Mouse (Mus musculus): ENCODE measurements around the gene Nyap1. TPM values are rescaled to one million over a fixed set of nuclear protein-coding genes. Genes with fewer than 3 reads are reported as not detected.
"Not testable (repeated sequence)": the region's sequence is repeated elsewhere in the genome, so short reads cannot be mapped to it uniquely, and the experiment has no call there.

Nyap1 gene
- polyA plus RNA-seq, 1 experiment: 0.97 TPM

DNA sequence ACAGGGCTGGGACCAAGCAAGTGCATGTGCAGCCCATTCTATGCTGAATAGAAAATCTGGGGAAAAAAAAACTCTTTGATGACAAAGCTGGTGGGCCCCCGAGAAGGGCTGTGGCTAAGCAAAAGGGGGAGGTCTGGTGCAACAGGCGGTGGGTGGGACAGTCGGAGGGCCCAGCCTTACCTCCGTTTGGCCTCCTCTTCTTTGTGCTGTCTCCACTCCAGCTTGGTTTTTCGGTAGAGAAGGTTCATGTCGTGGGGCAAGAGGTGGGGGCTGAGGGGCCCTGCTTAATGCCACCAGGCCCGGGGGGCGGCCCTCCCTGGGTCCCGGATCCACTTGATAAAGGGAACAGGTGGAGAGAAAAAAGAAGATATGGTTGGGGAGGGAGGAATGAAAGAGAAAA is 1.9 kb downstream of the Nyap1 start:
- Histone ChIP-seq H3K36me3 (ENCODE audit: control insufficient read depth) (peaks cover 6% of the 10 kb centered on the region; the same call in 1 of the 2 replicates), H3K4me1 (ENCODE audit: control insufficient read depth) (peaks cover 71% of the 10 kb centered on the region), H3K4me3 (replicated peaks) (no peak overlapping the region), H3K9me3 (ENCODE audit: control insufficient read depth, low read length) (no peaks in the 10 kb centered on the region), H3K27me3 (ENCODE audit: control insufficient read depth) (peaks cover 5% of the 10 kb centered on the region)
- TF ChIP-seq GATA1 (IDR thresholded peaks at IDR 0.05; ENCODE audit: low read length): no peak
- TF ChIP-seq TAL1 (IDR thresholded peaks at IDR 0.05; ENCODE audit: low read length): no peak

DNA sequence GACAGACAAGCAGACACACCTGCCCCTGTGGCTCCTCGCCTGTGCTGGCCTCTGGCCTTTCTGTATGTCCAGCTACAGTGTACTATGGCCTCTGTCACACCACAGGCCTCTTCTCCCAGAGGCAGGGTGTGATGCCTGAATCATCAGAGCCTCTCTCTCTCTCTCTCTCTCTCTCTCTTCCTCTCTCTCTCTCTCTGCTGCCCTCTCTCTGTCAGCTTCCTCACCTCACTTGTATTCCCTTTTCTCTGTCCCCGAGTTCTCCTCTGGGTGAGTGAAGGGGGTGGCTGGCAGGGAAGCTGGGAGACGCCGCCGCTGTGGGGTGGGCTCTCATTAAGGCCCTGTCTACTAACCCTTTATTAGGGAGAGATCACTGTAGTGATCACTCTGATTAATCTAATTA is 2.9 kb downstream of the Nyap1 start:
- H3K36me3 ChIP-seq (ENCODE audit: control insufficient read depth): peaks cover 6% of the 10 kb centered on the region; the same call in 1 of the 2 replicates
- TF ChIP-seq TAL1 (IDR thresholded peaks at IDR 0.05; ENCODE audit: low read length) (no peak), GATA1 (IDR thresholded peaks at IDR 0.05; ENCODE audit: low read length) (no peak)
- H3K9me3 ChIP-seq (ENCODE audit: control insufficient read depth, low read length): no peaks in the 10 kb centered on the region
- peaks cover 9% of the 10 kb centered on the region for H3K27me3 ChIP-seq (ENCODE audit: control insufficient read depth)
- no peak overlapping the region for H3K4me3 ChIP-seq (replicated peaks)
- peaks cover 73% of the 10 kb centered on the region for H3K4me1 ChIP-seq (ENCODE audit: control insufficient read depth)

DNA sequence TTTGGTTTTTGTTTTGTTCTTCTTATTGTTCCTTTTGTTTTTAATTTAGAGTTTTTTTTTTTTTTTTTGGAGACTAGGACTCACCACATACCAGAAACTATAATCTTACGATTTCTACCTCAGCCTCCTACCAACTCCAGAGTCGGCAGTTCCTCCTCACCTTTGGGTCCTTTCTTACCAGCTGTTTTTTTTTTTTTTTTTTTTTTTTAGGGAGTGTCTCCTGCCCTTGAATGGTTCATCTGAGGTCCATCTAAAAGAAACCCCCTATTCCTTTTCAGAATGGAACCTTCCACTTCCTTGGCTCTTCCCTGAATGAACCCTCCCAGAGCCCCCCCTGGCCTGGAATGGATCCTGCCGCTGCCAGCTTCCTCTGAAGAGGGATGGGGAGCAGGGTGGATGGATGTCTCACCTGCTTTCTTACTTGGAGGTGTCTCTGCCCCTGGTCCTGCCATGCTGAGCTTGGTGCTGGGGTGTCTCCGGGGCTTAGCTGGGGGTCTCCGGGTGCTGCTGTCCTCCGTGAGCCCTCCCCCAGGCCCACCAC is 3.9 kb downstream of the Nyap1 start:
- Histone ChIP-seq H3K9me3 (ENCODE audit: control insufficient read depth, low read length) (no peaks in the 10 kb centered on the region), H3K27me3 (ENCODE audit: control insufficient read depth) (peaks cover 12% of the 10 kb centered on the region), H3K4me1 (ENCODE audit: control insufficient read depth) (peaks cover 65% of the 10 kb centered on the region), H3K36me3 (ENCODE audit: control insufficient read depth) (peaks cover 6% of the 10 kb centered on the region; the same call in 1 of the 2 replicates), H3K4me3 (replicated peaks) (no peak overlapping the region)
- no peak for TF ChIP-seq TAL1 (IDR thresholded peaks at IDR 0.05; ENCODE audit: low read length)

DNA sequence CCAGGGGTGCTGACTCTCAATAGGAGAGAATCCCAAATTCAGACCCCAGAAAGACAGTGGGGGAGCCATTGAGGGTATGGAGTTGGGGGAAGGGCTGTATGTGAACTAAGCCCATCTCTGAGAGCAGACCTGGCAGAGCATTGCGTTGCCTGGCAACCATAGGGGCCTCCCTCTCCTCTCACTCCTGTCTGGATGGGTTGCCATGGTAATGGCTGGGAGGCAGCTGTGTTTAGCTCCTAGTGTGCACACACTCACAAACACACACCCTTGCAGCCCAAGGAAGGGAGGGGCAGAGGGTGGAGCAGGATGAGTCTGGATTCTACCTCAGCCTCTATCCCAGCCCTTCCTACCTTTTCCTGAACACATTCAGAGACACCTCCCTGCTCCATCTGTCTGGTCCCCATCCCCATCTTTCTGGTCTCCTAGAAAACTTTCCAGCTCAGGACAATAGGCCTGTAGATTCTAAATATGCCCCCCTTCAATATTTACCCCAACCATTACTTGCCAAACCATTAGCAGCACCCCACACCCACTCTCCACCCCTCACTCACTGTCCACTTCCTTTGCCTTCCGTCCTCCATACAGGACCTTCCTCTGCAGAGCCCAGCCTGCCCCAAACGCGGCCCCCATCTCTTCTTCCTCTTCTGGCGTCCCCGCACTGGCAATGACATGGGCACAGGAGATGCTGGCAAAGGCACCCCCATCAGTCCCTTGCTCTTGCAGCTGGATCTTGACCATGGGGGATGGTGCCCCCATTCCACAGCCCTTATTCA is 6.9 kb downstream of the Nyap1 start:
- peaks cover 25% of the 10 kb centered on the region for H3K27me3 ChIP-seq (ENCODE audit: control insufficient read depth)
- no peaks in the 10 kb centered on the region for H3K9me3 ChIP-seq (ENCODE audit: control insufficient read depth, low read length)
- H3K4me1 ChIP-seq (ENCODE audit: control insufficient read depth): peaks cover 35% of the 10 kb centered on the region
- TF ChIP-seq GATA1 (IDR thresholded peaks at IDR 0.05; ENCODE audit: low read length) (no peak), TAL1 (IDR thresholded peaks at IDR 0.05; ENCODE audit: low read length) (no peak)
- H3K4me3 ChIP-seq (replicated peaks): no peak overlapping the region
- H3K36me3 ChIP-seq (ENCODE audit: control insufficient read depth): peaks cover 6% of the 10 kb centered on the region; the same call in 1 of the 2 replicates

DNA sequence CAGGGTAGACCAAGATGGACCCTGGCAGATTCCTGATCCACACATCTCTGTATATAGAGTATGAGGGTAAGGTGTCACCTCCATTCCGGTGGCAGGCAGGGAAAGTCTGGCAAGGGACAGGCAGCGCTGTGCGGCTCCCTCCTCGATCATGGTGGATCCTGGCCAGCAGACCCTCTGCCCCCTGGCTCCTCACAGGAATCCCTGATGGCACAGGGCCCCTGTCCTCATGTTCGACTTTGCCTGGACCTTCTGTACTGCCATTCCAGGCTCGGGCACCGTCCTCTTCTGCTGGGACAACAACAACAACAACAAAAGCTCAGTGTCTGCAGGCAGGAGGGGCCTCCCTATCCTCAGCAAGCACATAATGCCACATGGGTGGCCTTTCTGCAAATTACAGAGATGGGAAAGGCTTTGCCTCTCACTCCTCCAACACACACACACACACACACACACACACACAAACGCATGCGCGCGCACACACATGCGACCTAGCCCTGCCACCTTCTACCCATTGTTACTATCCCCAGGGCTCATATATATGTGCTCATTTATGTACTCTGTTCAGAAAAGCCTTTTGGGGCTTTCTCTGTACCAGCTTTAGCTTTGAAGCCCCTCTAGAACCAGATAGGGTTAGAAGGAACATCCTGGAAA is 7.6 kb downstream of the Nyap1 start:
- Histone ChIP-seq H3K4me1 (ENCODE audit: control insufficient read depth) (peaks cover 31% of the 10 kb centered on the region), H3K4me3 (replicated peaks) (no peak overlapping the region), H3K27me3 (ENCODE audit: control insufficient read depth) (peaks cover 25% of the 10 kb centered on the region), H3K9me3 (ENCODE audit: control insufficient read depth, low read length) (no peaks in the 10 kb centered on the region), H3K36me3 (ENCODE audit: control insufficient read depth) (peaks cover 6% of the 10 kb centered on the region; the same call in 1 of the 2 replicates)
- TF ChIP-seq TAL1 (IDR thresholded peaks at IDR 0.05; ENCODE audit: low read length): no peak
- TF ChIP-seq GATA1 (IDR thresholded peaks at IDR 0.05; ENCODE audit: low read length): no peak

DNA sequence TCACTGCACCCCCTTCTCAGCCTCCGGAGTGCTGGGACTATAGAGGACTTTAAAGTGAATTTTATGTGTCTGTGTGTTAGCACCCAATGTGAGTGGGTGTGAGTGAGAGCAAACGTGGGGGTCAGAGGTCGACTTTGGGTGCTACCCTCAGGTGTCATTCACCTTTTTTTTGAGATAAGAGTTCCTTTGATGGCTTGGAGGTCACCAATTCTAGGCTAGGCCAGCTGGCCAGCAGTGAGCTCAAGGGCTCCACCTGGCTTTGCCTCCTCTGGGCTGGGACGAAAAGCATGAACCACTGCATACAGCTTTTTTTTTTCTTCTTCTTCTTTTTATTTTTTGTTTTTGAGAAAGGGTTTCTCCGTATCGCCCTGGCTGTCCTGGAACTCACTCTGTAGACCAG is 14.6 kb downstream of the Nyap1 start:
- H3K36me3 ChIP-seq (ENCODE audit: control insufficient read depth): no peaks in the 10 kb centered on the region
- no peak overlapping the region for H3K4me3 ChIP-seq (replicated peaks)
- no peak for TF ChIP-seq GATA1 (IDR thresholded peaks at IDR 0.05; ENCODE audit: low read length)
- TF ChIP-seq TAL1 (IDR thresholded peaks at IDR 0.05; ENCODE audit: low read length): no peak
- H3K4me1 ChIP-seq (ENCODE audit: control insufficient read depth): peaks cover 2% of the 10 kb centered on the region
- H3K9me3 ChIP-seq (ENCODE audit: control insufficient read depth, low read length): no peaks in the 10 kb centered on the region
- peaks cover 37% of the 10 kb centered on the region for H3K27me3 ChIP-seq (ENCODE audit: control insufficient read depth)

DNA sequence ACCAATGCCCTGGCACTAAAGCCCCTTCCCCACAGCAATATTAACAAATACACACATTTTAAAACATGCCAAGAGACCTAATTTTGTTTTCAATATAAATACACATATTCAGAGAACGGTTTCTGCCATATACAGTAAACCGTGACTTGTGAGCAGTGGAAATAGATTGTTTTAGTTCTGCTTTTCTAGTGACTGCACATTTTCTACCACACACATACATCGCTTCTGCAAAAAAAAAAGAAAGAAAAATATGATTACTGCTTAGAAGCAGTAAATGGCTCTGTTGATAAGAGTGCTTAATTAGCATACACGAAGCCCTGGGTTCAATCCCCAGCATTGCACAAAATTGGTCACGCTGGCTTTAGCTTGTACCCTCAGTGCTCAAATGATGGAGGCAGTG is 17.6 kb downstream of the Nyap1 start:
- Histone ChIP-seq H3K36me3 (ENCODE audit: control insufficient read depth) (no peaks in the 10 kb centered on the region), H3K27me3 (ENCODE audit: control insufficient read depth) (peaks cover 27% of the 10 kb centered on the region), H3K4me3 (replicated peaks) (no peak overlapping the region), H3K4me1 (ENCODE audit: control insufficient read depth) (peaks cover 25% of the 10 kb centered on the region), H3K9me3 (ENCODE audit: control insufficient read depth, low read length) (no peaks in the 10 kb centered on the region)
- no peak for TF ChIP-seq TAL1 (IDR thresholded peaks at IDR 0.05; ENCODE audit: low read length)
- TF ChIP-seq GATA1 (IDR thresholded peaks at IDR 0.05; ENCODE audit: low read length): no peak

DNA sequence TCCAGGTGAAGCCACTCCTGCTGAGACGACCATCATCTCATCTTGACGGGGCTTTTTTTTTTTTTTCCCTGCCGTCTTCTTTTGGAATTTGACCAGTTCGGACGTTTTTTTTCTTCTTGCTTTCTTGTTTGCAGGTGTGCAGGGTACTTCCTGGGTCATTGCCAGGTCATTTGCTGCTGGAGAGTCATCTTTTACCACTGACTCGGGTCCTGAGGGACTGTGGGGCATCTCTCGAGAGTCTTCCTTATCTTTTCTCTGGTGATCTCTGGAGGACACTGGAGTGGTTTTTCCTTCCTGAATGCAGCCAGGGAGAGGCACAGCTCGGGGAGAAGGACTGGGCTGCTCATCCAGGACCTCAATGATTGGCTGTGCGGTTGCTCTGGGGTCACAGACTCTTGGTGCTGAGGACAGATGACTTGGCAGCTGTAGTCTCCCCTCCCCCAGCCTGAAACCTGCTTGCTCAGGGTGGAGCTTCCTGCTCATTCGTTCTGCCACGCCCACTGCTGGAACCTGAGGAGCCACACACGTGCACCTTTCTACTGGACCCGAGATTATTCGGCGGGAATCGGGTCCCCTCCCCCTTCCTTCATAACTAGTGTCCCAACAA is 20.7 kb downstream of the Nyap1 start:
- not testable (repeated sequence) for H3K36me3 ChIP-seq (ENCODE audit: control insufficient read depth); H3K9me3 ChIP-seq (ENCODE audit: control insufficient read depth, low read length)
- H3K4me3 ChIP-seq (replicated peaks): peak overlapping the region; percentile 29
- H3K4me1 ChIP-seq (ENCODE audit: control insufficient read depth): peaks cover 38% of the 10 kb centered on the region
- H3K27me3 ChIP-seq (ENCODE audit: control insufficient read depth): peaks cover 31% of the 10 kb centered on the region

DNA sequence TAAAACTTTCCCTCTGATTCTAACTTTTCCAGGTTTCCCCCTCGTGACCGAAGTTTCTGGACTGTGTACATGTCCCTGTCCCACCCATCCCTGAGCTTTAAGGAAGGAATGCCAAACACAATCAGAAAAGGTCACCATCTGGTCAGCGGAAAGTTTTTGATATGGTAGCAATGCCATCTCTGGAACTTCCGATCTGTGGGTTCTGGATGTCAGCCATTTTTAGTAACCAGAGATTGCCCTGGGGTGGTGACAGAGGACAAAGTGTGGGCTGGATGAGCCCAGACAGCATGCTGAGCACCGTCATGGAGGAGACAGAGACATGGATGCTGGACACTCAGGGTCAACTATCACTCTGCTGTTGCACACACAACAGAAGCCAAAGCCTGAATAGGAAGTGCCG is 22.3 kb downstream of the Nyap1 start:
- H3K9me3 ChIP-seq (ENCODE audit: control insufficient read depth, low read length): no peaks in the 10 kb centered on the region
- no peaks in the 10 kb centered on the region for H3K36me3 ChIP-seq (ENCODE audit: control insufficient read depth)
- H3K27me3 ChIP-seq (ENCODE audit: control insufficient read depth): peaks cover 27% of the 10 kb centered on the region
- H3K4me3 ChIP-seq (replicated peaks): no peak overlapping the region
- peaks cover 38% of the 10 kb centered on the region for H3K4me1 ChIP-seq (ENCODE audit: control insufficient read depth)
- TF ChIP-seq GATA1 (IDR thresholded peaks at IDR 0.05; ENCODE audit: low read length) (no peak), TAL1 (IDR thresholded peaks at IDR 0.05; ENCODE audit: low read length) (no peak)

All from erythroblast, embryonic 14.5 days (primary cell).